Mouse (Mus musculus) spleen, adult 2 months (tissue): ENCODE measurements at regions not wholly inside any gene's neighbourhood (a gene's known extent, or its start where the extent isn't known, plus 50 kb on each side); places are given as distances from the start of the nearest gene placed in this dataset.

Experiments
- CTCF ChIP-seq: fragments of 200-500 bp; IDR thresholded peaks from 2 replicates; pipeline ENCODE4 v1.5.1; 2011; ENCODE audit warnings: mild to moderate bottlenecking, inconsistent platforms; ENCODE audit not compliant: insufficient read depth, insufficient read length, insufficient replicate concordance; ENCODE audit errors: extremely low read depth
- POLR2A ChIP-seq: fragments of 200-500 bp; IDR thresholded peaks from 2 replicates; pipeline ENCODE4 v1.6.1; 2011; ENCODE audit warnings: low read depth, low read length, inconsistent platforms

- no peak for TF ChIP-seq CTCF
- TF ChIP-seq POLR2A, result no peak
Observed at GRCm38 (mm10) chr10:122581096-122581495, 97.5 kb upstream of the Ppm1h start.
